Mouse (Mus musculus) megakaryocyte, embryonic 14.5 days (primary cell): ENCODE measurements around the gene Mettl4.

Source experiments
- FLI1 ChIP-seq: IDR thresholded peaks from 2 replicates; pipeline ENCODE4 v1.6.1; 2012; ENCODE audit warnings: low read length, inconsistent platforms, mixed read lengths
- GATA1 ChIP-seq: IDR thresholded peaks from 3 replicates; pipeline ENCODE4 v1.6.1; 2012; ENCODE audit warnings: mixed read lengths, low read length, inconsistent platforms, borderline replicate concordance

DNA sequence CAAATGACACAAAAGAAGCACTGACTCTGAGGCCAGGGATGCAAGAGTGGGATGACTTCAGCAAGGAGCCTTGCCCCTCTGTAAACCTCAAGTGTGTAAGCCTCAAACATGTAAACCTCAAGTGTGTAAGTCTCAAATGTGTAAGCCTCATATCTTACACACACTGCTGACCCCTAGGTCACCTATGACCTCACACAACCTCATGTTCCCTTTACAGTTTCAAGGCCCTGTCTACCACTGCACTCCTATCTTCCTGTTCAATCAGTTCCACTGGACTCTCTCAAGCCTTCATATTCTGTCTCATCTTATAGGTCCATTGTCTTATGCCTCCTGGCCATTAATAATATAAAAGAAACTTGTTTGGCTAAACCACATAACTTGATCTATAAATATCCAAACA, 13.9 kb downstream of the Mettl4 start:
- TF ChIP-seq GATA1 = no peak
- TF ChIP-seq FLI1 = no peak
